Mouse (Mus musculus) ES-Bruce4 (cell line): Measurements from ENCODE around the gene Ifih1.

ENCODE experiments used
- CTCF ChIP-seq: IDR thresholded peaks from one replicate; pipeline ENCODE4 v1.8.1; 2011; ENCODE audit warnings: low read depth, low read length
- EP300 ChIP-seq: IDR thresholded peaks from 2 replicates; pipeline ENCODE4 v1.6.1; 2011; ENCODE audit warnings: low read depth, low read length; ENCODE audit not compliant: insufficient read depth

- no peak for TF ChIP-seq CTCF
- TF ChIP-seq EP300: no peak
Observed at GRCm38 (mm10) chr2:62573099-62573752, 72.8 kb downstream of the Ifih1 start.
